15 mouse cellular contexts compared by ENCODE assay signal in the genomic region with DNA sequence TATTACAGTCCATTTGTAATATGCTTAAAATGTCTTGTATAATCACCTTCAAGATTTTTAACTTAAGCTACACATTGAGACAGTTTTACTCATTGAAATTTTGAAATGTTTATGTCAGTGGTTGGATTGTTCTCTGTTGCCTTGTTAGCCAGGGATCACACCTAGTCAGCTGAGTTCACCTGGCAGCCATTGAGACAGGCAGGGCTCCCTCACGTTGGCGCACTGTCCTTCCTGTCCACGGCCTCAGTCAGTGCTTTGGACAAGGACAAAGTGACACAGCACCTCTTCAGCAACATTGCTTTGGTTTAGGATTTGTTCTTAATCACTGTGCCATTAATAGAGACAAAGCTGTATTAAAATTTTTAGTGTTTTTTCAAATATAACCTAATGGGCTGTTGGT.
"Had no signal": no experiment of that assay in that cellular context is flagged by ENCODE, and none has a peak within 500 bp of the region (broad histone marks: within the 10 kb centered on the region; RNA-seq: fewer than 3 reads in every experiment).

No protein-coding gene starts in this region.

- H3K4me1 ChIP-seq: limb, embryonic 12.5 days; liver, embryonic 15.5 days; neural tube, embryonic 15.5 days had no signal

- ATAC-seq: lung, postnatal 0 days; midbrain, embryonic 13.5 days had no signal

- H3K4me3 ChIP-seq: layer of hippocampus, adult 2 months; limb, embryonic 12.5 days; liver, embryonic 15.5 days; midbrain, embryonic 13.5 days; neural tube, embryonic 15.5 days had no signal

- DNase-seq: kidney, postnatal 36 days; liver; lung, adult 2 months; lung, postnatal 36 days; right cerebral cortex, adult 18-20 months; right cerebral cortex, postnatal 25 days; thymus, postnatal 14 days had no signal

- H3K4me2 ChIP-seq: limb, embryonic 12.5 days; liver, embryonic 15.5 days; midbrain, embryonic 13.5 days; neural tube, embryonic 15.5 days had no signal

- H3K36me3 ChIP-seq: limb, embryonic 12.5 days; liver, embryonic 15.5 days; midbrain, embryonic 13.5 days; neural tube, embryonic 15.5 days had no signal

- H3K27me3 ChIP-seq: limb, embryonic 12.5 days; liver, embryonic 15.5 days; midbrain, embryonic 13.5 days; neural tube, embryonic 15.5 days had no signal

- H3K27ac ChIP-seq: kidney, postnatal 0 days; layer of hippocampus, adult 2 months; limb, embryonic 12.5 days; liver, embryonic 15.5 days; midbrain, embryonic 13.5 days; neural tube, embryonic 15.5 days; stomach, postnatal 0 days had no signal

- H3K9me3 ChIP-seq: limb, embryonic 12.5 days; liver, embryonic 15.5 days; midbrain, embryonic 13.5 days; neural tube, embryonic 15.5 days had no signal

- H3K9ac ChIP-seq: limb, embryonic 12.5 days; liver, embryonic 15.5 days; midbrain, embryonic 13.5 days; neural tube, embryonic 15.5 days had no signal
